Mouse (Mus musculus) erythroblast, embryonic 14.5 days (primary cell): ENCODE measurements at regions not wholly inside any gene's neighbourhood (a gene's known extent, or its start where the extent isn't known, plus 50 kb on each side); places are given as distances from the start of the nearest gene placed in this dataset.

Source experiments
- GATA1 ChIP-seq: IDR thresholded peaks from 2 replicates; pipeline ENCODE4 v1.6.1; 2012; ENCODE audit warnings: low read length, inconsistent platforms, mixed read lengths
- TAL1 ChIP-seq: IDR thresholded peaks from 3 replicates; pipeline ENCODE4 v1.6.1; 2012; ENCODE audit warnings: low read length, inconsistent platforms, mixed read lengths

- TF ChIP-seq TAL1: no peak
- TF ChIP-seq GATA1: no peak
Observed at GRCm38 (mm10) chr11:38123789-38124330, 888.1 kb upstream of the Tenm2 start.
